Mouse (Mus musculus) lung, postnatal 0 days (tissue): ENCODE data around the gene Fto. TPM values are rescaled to one million over a fixed set of nuclear protein-coding genes. Genes with fewer than 3 reads are reported as not detected.

Experiments used
- ATAC-seq: fragments of 200-750 bp; cut with Nextera tagmentation; 2 replicates; pipeline ENCODE4 v1.8.0; 2017; ENCODE audit warnings: moderate library complexity
- DNase-seq: peaks from one replicate; pipeline ENCODE4 v3.0.0-alpha.2; 2016; ENCODE audit warnings: low spot score
- H3K27ac ChIP-seq: fragments of 300-500 bp; sonication (generic); 2 replicates; pipeline ENCODE4 v1.5.1; 2014; ENCODE audit warnings: antibody characterized with exemption, mild to moderate bottlenecking, low read length, mixed read lengths
- H3K27me3 ChIP-seq: fragments of 300-500 bp; sonication (generic); replicated peaks from 2 replicates; pipeline ENCODE4 v1.6.1; 2014; ENCODE audit warnings: low read length, mixed read lengths; ENCODE audit not compliant: insufficient read depth
- H3K36me3 ChIP-seq: fragments of 300-500 bp; sonication (generic); 2 replicates; pipeline ENCODE4 v1.6.1; 2014; ENCODE audit warnings: low read length, mixed read lengths; ENCODE audit not compliant: insufficient read depth
- H3K4me1 ChIP-seq: fragments of 300-500 bp; sonication (generic); 2 replicates; pipeline ENCODE4 v1.6.1; 2014; ENCODE audit warnings: antibody characterized with exemption, low read depth, low read length, mixed read lengths; ENCODE audit not compliant: insufficient read depth
- H3K4me2 ChIP-seq: fragments of 300-500 bp; sonication (generic); replicated peaks from 2 replicates; pipeline ENCODE4 v1.6.1; 2014; ENCODE audit warnings: low read depth, mild to moderate bottlenecking, low read length, moderate library complexity, mixed read lengths
- H3K4me3 ChIP-seq: fragments of 300-500 bp; sonication (generic); 2 replicates; pipeline ENCODE4 v1.5.1; 2014; ENCODE audit warnings: low read depth, low read length
- H3K9ac ChIP-seq: fragments of 300-500 bp; sonication (generic); replicated peaks from 2 replicates; pipeline ENCODE4 v1.6.1; 2014; ENCODE audit warnings: low read depth, mild to moderate bottlenecking
- H3K9me3 ChIP-seq: fragments of 300-500 bp; sonication (generic); 2 replicates; pipeline ENCODE4 v1.6.1; 2016; ENCODE audit warnings: low read length, mixed read lengths
- CTCF ChIP-seq: IDR thresholded peaks from 2 replicates; pipeline ENCODE4 v1.5.1; 2016; ENCODE audit warnings: antibody characterized with exemption, mild to moderate bottlenecking
- EP300 ChIP-seq: IDR thresholded peaks from 2 replicates; pipeline ENCODE4 v1.6.1; 2016; ENCODE audit warnings: antibody characterized with exemption, mild to moderate bottlenecking, control low read depth
- WGBS: fragments of 180-500 bp; shearing (Covaris S2); extraction: QIAGEN DNeasy Blood & Tissue Kit; methylation state at CpG from one replicate; pipeline ENCODE4 v1.1.7; 2014; 5-methylcytosine and 5-hydroxymethylcytosine counted together
- polyA plus RNA-seq: library from polyadenylated mRNA; unstranded; fragments of >200 nt; fragmentation: Nextera tagmentation; extraction: Ambion mirVana; gene quantifications from 2 replicates; pipeline ENCODE4 v1.2.1, GENCODE M21; 2015

Gene Fto
- polyA plus RNA-seq, 1 experiment from 2014 or later, result 29.8 TPM

- DNase-seq, result no peak
- ATAC-seq, result no peak
- H3K9me3 ChIP-seq, result no peaks in the 10 kb centered on the region
- no peak overlapping the region for H3K27ac ChIP-seq
- H3K4me3 ChIP-seq, result no peak overlapping the region
- WGBS, result 90% methylated on average over 7 of the region's 7 CpGs
- no peaks in the 10 kb centered on the region for H3K36me3 ChIP-seq
- no peak overlapping the region for H3K9ac ChIP-seq
- TF ChIP-seq EP300 (no peak), CTCF (no peak)
- H3K4me2 ChIP-seq, result no peak overlapping the region
- no peaks in the 10 kb centered on the region for H3K27me3 ChIP-seq
- no peaks in the 10 kb centered on the region for H3K4me1 ChIP-seq
Observed at GRCm38 (mm10) chr8:91404311-91404710, 91.0 kb downstream of the Fto start.

- Histone ChIP-seq H3K9me3 (no peaks in the 10 kb centered on the region), H3K4me2 (no peak overlapping the region), H3K4me3 (no peak overlapping the region), H3K27me3 (no peaks in the 10 kb centered on the region), H3K4me1 (no peaks in the 10 kb centered on the region), H3K9ac (no peak overlapping the region), H3K36me3 (no peaks in the 10 kb centered on the region), H3K27ac (no peak overlapping the region)
- DNase-seq (no peak), ATAC-seq (no peak)
- TF ChIP-seq EP300, result no peak
- no peak for TF ChIP-seq CTCF
- WGBS, result 73% methylated on average over 7 of the region's 7 CpGs
Observed at GRCm38 (mm10) chr8:91405099-91405498, 91.8 kb downstream of the Fto start.

- ATAC-seq (no peak), DNase-seq (no peak)
- 73% methylated on average over 14 of the region's 14 CpGs for WGBS
- no peak overlapping the region for H3K4me2 ChIP-seq
- no peak for TF ChIP-seq CTCF
- no peak for TF ChIP-seq EP300
- no peaks in the 10 kb centered on the region for H3K36me3 ChIP-seq
- H3K27ac ChIP-seq, result no peak overlapping the region
- H3K9me3 ChIP-seq, result no peaks in the 10 kb centered on the region
- no peaks in the 10 kb centered on the region for H3K4me1 ChIP-seq
- H3K27me3 ChIP-seq, result no peaks in the 10 kb centered on the region
- no peak overlapping the region for H3K4me3 ChIP-seq
- no peak overlapping the region for H3K9ac ChIP-seq
Observed at GRCm38 (mm10) chr8:91406624-91407290, 93.4 kb downstream of the Fto start.

GRCm38 (mm10) chr8:91407880-91408279 is 94.6 kb downstream of the Fto start:
- no peak overlapping the region for H3K4me3 ChIP-seq
- WGBS, result 77% methylated on average over 4 of the region's 4 CpGs
- H3K9ac ChIP-seq, result no peak overlapping the region
- ATAC-seq, result no peak
- H3K9me3 ChIP-seq, result no peaks in the 10 kb centered on the region
- no peak overlapping the region for H3K4me2 ChIP-seq
- H3K36me3 ChIP-seq, result no peaks in the 10 kb centered on the region
- no peak overlapping the region for H3K27ac ChIP-seq
- DNase-seq, result no peak
- no peaks in the 10 kb centered on the region for H3K4me1 ChIP-seq
- TF ChIP-seq CTCF (no peak), EP300 (no peak)
- H3K27me3 ChIP-seq, result no peaks in the 10 kb centered on the region

GRCm38 (mm10) chr8:91410007-91410406 is 96.7 kb downstream of the Fto start:
- Histone ChIP-seq H3K27me3 (no peaks in the 10 kb centered on the region), H3K27ac (no peak overlapping the region), H3K4me1 (no peaks in the 10 kb centered on the region), H3K4me2 (no peak overlapping the region), H3K9me3 (no peaks in the 10 kb centered on the region), H3K36me3 (no peaks in the 10 kb centered on the region), H3K4me3 (no peak overlapping the region), H3K9ac (no peak overlapping the region)
- TF ChIP-seq EP300 (no peak), CTCF (no peak)
- 83% methylated on average over 12 of the region's 12 CpGs for WGBS
- DNase-seq (no peak), ATAC-seq (no peak)

GRCm38 (mm10) chr8:91424491-91425074 is 111.3 kb downstream of the Fto start:
- no peaks in the 10 kb centered on the region for H3K27me3 ChIP-seq
- WGBS, result 66% methylated on average over 5 of the region's 5 CpGs
- DNase-seq (no peak), ATAC-seq (no peak)
- no peak overlapping the region for H3K4me2 ChIP-seq
- no peak overlapping the region for H3K4me3 ChIP-seq
- H3K36me3 ChIP-seq, result no peaks in the 10 kb centered on the region
- no peaks in the 10 kb centered on the region for H3K9me3 ChIP-seq
- TF ChIP-seq CTCF (no peak), EP300 (no peak)
- no peak overlapping the region for H3K27ac ChIP-seq
- H3K4me1 ChIP-seq, result no peaks in the 10 kb centered on the region
- no peak overlapping the region for H3K9ac ChIP-seq
